Mouse (Mus musculus): ENCODE measurements around the gene Crabp2. TPM values are rescaled to one million over a fixed set of nuclear protein-coding genes. Genes with fewer than 3 reads are reported as not detected.

Crabp2 gene
- total and polyA plus RNA-seq, 3 experiments, result 0.23 to 1.2 TPM; not detected in 1

DNA sequence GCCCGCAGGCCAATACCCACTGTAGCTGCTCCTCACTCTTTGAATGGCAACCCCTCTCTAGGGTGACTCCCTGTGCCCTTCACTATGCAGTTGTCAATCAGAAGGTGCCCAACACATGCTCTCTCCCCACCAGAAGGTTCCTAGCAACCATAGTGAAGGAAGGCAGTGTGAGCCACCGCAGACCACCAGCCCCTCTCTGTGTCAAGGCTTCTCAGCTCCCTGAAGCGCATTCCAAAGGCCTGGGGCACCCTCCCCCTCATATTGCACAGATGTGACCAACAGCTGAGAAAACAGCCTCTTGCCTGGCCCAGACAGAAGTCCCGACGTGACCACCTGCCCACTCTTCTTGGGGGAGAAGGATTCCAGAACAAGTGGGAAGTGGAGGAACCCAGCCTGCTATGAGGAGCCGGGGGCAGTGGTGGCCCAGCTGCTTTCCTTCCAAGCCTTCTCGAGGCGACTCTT lies 23.8 kb downstream of the Crabp2 start:
- Histone ChIP-seq H3K4me1 (ENCODE audit: control insufficient read depth in 1 of 2, insufficient read depth in 2 of 2, low read length in 2 of 2) (no peaks in the 10 kb centered on the region), H3K4me3 (ENCODE audit: control insufficient read depth in 1 of 2, insufficient read depth in 1 of 2, low read depth in 2 of 2, low read length in 2 of 2) (no peak overlapping the region), H3K9ac (ENCODE audit: control insufficient read depth, low read depth, low read length, poor library complexity, severe bottlenecking) (no peak overlapping the region), H3K79me2 (ENCODE audit: control insufficient read depth, insufficient read depth, low read length, poor library complexity) (no peaks in the 10 kb centered on the region; the same call in 1 of the 2 replicates), H3K36me3 (ENCODE audit: control insufficient read depth in 1 of 2, insufficient read depth in 2 of 2, low read length in 2 of 2) (no peaks in the 10 kb centered on the region), H3K27ac (ENCODE audit: control insufficient read depth, low read depth, low read length) (no peak overlapping the region), H3K9me3 (replicated peaks; ENCODE audit: insufficient read depth, low read length) (no peaks in the 10 kb centered on the region), H3K27me3 (ENCODE audit: control insufficient read depth in 1 of 2, insufficient read depth in 2 of 2, low read length in 2 of 2) (peaks cover 10 to 14% of the 10 kb centered on the region in 2 experiments)
- no peak for DNase-seq (ENCODE audit: low read depth, low spot score)
- TF ChIP-seq JUND (IDR thresholded peaks at IDR 0.05; ENCODE audit: low read depth, low read length), result no peak
- no peak for TF ChIP-seq USF1 (IDR thresholded peaks at IDR 0.05; ENCODE audit: low read depth, low read length)
- TF ChIP-seq ZKSCAN1 (IDR thresholded peaks at IDR 0.05; ENCODE audit: low read depth, low read length), result no peak
- TF ChIP-seq KAT2A (conservative IDR thresholded peaks at IDR 0.05; ENCODE audit: low read depth, low read length), result no peak
- TF ChIP-seq CHD2 (IDR thresholded peaks at IDR 0.05; ENCODE audit: low read length), result no peak
- no peak for TF ChIP-seq SMC3 (IDR thresholded peaks at IDR 0.05; ENCODE audit: low read depth, low read length)
- TF ChIP-seq NRF1 (IDR thresholded peaks at IDR 0.05; ENCODE audit: insufficient read depth, low read depth, low read length, poor library complexity, severe bottlenecking), result no peak
- no peak for TF ChIP-seq MAFK (IDR thresholded peaks at IDR 0.05; ENCODE audit: borderline replicate concordance, low read depth, low read length)
- TF ChIP-seq TAL1 (IDR thresholded peaks at IDR 0.05; ENCODE audit: low read length), result no peak
- TF ChIP-seq MEF2A (IDR thresholded peaks at IDR 0.05; ENCODE audit: extremely low read depth, insufficient replicate concordance, low read depth, low read length, poor library complexity, severe bottlenecking), result no peak
- TF ChIP-seq HCFC1 (IDR thresholded peaks at IDR 0.05; ENCODE audit: low read depth, low read length), result no peak
- no peak for TF ChIP-seq CHD1 (IDR thresholded peaks at IDR 0.05; ENCODE audit: low read depth, low read length)

DNA sequence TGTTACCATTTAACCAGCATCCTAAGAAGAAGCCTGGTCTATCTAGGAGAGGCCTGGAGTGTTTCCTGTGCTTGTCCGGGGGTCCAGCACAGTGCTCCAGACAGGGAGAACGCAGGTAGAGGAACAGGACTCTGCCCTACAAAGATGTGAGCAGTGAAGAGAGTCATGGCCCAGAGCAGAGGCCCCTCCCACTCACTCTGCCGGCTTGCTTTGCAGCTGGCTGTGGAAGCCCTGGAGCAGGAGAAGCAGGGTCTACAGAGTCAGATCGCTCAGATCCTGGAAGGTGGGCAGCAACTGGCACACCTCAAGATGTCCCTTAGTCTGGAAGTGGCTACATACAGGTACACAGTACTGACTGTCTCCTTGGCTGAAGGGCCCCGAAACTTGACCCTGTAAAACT lies 24.3 kb downstream of the Crabp2 start:
- DNase-seq (ENCODE audit: low read depth, low spot score), result no peak
- no peaks in the 10 kb centered on the region; the same call in 1 of the 2 replicates for H3K79me2 ChIP-seq (ENCODE audit: control insufficient read depth, insufficient read depth, low read length, poor library complexity)
- no peak overlapping the region for H3K27ac ChIP-seq (ENCODE audit: control insufficient read depth, low read depth, low read length)
- H3K4me3 ChIP-seq (ENCODE audit: control insufficient read depth in 1 of 2, insufficient read depth in 1 of 2, low read depth in 2 of 2, low read length in 2 of 2), result no peak overlapping the region
- no peaks in the 10 kb centered on the region for H3K4me1 ChIP-seq (ENCODE audit: control insufficient read depth in 1 of 2, insufficient read depth in 2 of 2, low read length in 2 of 2)
- H3K36me3 ChIP-seq (ENCODE audit: control insufficient read depth in 1 of 2, insufficient read depth in 2 of 2, low read length in 2 of 2), result no peaks in the 10 kb centered on the region
- TF ChIP-seq EP300 (IDR thresholded peaks at IDR 0.05; ENCODE audit: low read depth in 1 of 2, low read length in 2 of 2) (no peak), E2F4 (IDR thresholded peaks at IDR 0.05; ENCODE audit: borderline replicate concordance, low read depth, low read length) (no peak), POLR2A (IDR thresholded peaks at IDR 0.05; ENCODE audit: control insufficient read depth in 1 of 2, insufficient read depth in 1 of 2, low read depth in 1 of 2, low read length in 2 of 2, poor library complexity in 1 of 2) (no peak), CHD2 (IDR thresholded peaks at IDR 0.05; ENCODE audit: low read length) (no peak), USF1 (IDR thresholded peaks at IDR 0.05; ENCODE audit: low read depth, low read length) (no peak), ETS1 (IDR thresholded peaks at IDR 0.05; ENCODE audit: low read depth, low read length) (no peak), ZMIZ1 (IDR thresholded peaks at IDR 0.05; ENCODE audit: low read depth, low read length) (no peak), ZNF384 (IDR thresholded peaks at IDR 0.05; ENCODE audit: low read depth, low read length) (no peak), SMC3 (IDR thresholded peaks at IDR 0.05; ENCODE audit: low read depth, low read length) (no peak), CHD1 (IDR thresholded peaks at IDR 0.05; ENCODE audit: low read depth, low read length) (no peak), ELF1 (IDR thresholded peaks at IDR 0.05; ENCODE audit: low read depth, low read length) (no peak)
- no peak overlapping the region for H3K9ac ChIP-seq (ENCODE audit: control insufficient read depth, low read depth, low read length, poor library complexity, severe bottlenecking)
- H3K9me3 ChIP-seq (replicated peaks; ENCODE audit: insufficient read depth, low read length), result no peaks in the 10 kb centered on the region
- peaks cover 9 to 15% of the 10 kb centered on the region in 2 experiments for H3K27me3 ChIP-seq (ENCODE audit: control insufficient read depth in 1 of 2, insufficient read depth in 2 of 2, low read length in 2 of 2)
